Mouse (Mus musculus): ENCODE data around the gene Mypn. TPM values are rescaled to one million over a fixed set of nuclear protein-coding genes. Genes with fewer than 3 reads are reported as not detected.

Mypn gene
- polyA plus RNA-seq, 1 experiment from 2014 or later = 0.55 TPM

GRCm38 (mm10) chr10:63239848-63240247, 36.1 kb upstream of the Mypn start:
- WGBS = 86% methylated on average over 2 of the region's 2 CpGs
- H3K36me3 ChIP-seq (ENCODE audit: control insufficient read depth, insufficient read depth, low read length) = no peaks in the 10 kb centered on the region
- no peak for ATAC-seq (ENCODE audit: low read depth)
- H3K9me3 ChIP-seq (ENCODE audit: control insufficient read depth, low read length) = no peaks in the 10 kb centered on the region
- H3K4me3 ChIP-seq (ENCODE audit: low read length) = no peak overlapping the region
- H3K27ac ChIP-seq (ENCODE audit: low read length) = no peak overlapping the region
- no peak overlapping the region for H3K9ac ChIP-seq (ENCODE audit: low read length)
- no peaks in the 10 kb centered on the region for H3K27me3 ChIP-seq (ENCODE audit: control insufficient read depth, insufficient read depth, low read depth, low read length)
- peaks cover 7% of the 10 kb centered on the region for H3K4me1 ChIP-seq (replicated peaks; ENCODE audit: control insufficient read depth, insufficient read depth, low read length)
- H3K4me2 ChIP-seq (ENCODE audit: low read depth, low read length) = no peak overlapping the region

- no peaks in the 10 kb centered on the region for H3K27me3 ChIP-seq (ENCODE audit: control insufficient read depth, insufficient read depth, low read depth, low read length)
- H3K9me3 ChIP-seq (ENCODE audit: control insufficient read depth, low read length) = no peaks in the 10 kb centered on the region
- no peak overlapping the region for H3K4me2 ChIP-seq (ENCODE audit: low read depth, low read length)
- H3K4me1 ChIP-seq (replicated peaks; ENCODE audit: control insufficient read depth, insufficient read depth, low read length) = peaks cover 7% of the 10 kb centered on the region
- no peak overlapping the region for H3K27ac ChIP-seq (ENCODE audit: low read length)
- no peak for ATAC-seq (ENCODE audit: low read depth)
- no peak overlapping the region for H3K4me3 ChIP-seq (ENCODE audit: low read length)
- H3K36me3 ChIP-seq (ENCODE audit: control insufficient read depth, insufficient read depth, low read length) = no peaks in the 10 kb centered on the region
- no peak overlapping the region for H3K9ac ChIP-seq (ENCODE audit: low read length)
- WGBS = 66% methylated on average over 4 of the region's 4 CpGs
Measured at GRCm38 (mm10) chr10:63238090-63238489, 34.3 kb upstream of the Mypn start.

- 75% methylated on average over 2 of the region's 2 CpGs for WGBS
- H3K4me2 ChIP-seq (ENCODE audit: low read depth, low read length) = no peak overlapping the region
Measured at GRCm38 (mm10) chr10:63237206-63237605, 33.5 kb upstream of the Mypn start.

GRCm38 (mm10) chr10:63236663-63237062, 32.9 kb upstream of the Mypn start:
- H3K4me1 ChIP-seq (replicated peaks; ENCODE audit: control insufficient read depth, insufficient read depth, low read length) = no peaks in the 10 kb centered on the region
- H3K36me3 ChIP-seq (ENCODE audit: control insufficient read depth, insufficient read depth, low read length) = no peaks in the 10 kb centered on the region
- H3K9ac ChIP-seq (ENCODE audit: low read length) = no peak overlapping the region
- H3K4me2 ChIP-seq (ENCODE audit: low read depth, low read length) = no peak overlapping the region
- no peaks in the 10 kb centered on the region for H3K27me3 ChIP-seq (ENCODE audit: control insufficient read depth, insufficient read depth, low read depth, low read length)
- no peak overlapping the region for H3K4me3 ChIP-seq (ENCODE audit: low read length)
- WGBS = 88% methylated on average over 6 of the region's 6 CpGs
- no peak overlapping the region for H3K27ac ChIP-seq (ENCODE audit: low read length)
- ATAC-seq (ENCODE audit: low read depth) = no peak
- no peaks in the 10 kb centered on the region for H3K9me3 ChIP-seq (ENCODE audit: control insufficient read depth, low read length)

More at GRCm38 (mm10) chr10:63237206-63237605, 33.5 kb upstream of the Mypn start:
- ATAC-seq (ENCODE audit: low read depth) = no peak
- Histone ChIP-seq H3K36me3 (ENCODE audit: control insufficient read depth, insufficient read depth, low read length) (no peaks in the 10 kb centered on the region), H3K4me1 (replicated peaks; ENCODE audit: control insufficient read depth, insufficient read depth, low read length) (no peaks in the 10 kb centered on the region), H3K9me3 (ENCODE audit: control insufficient read depth, low read length) (no peaks in the 10 kb centered on the region), H3K9ac (ENCODE audit: low read length) (no peak overlapping the region), H3K27ac (ENCODE audit: low read length) (no peak overlapping the region), H3K27me3 (ENCODE audit: control insufficient read depth, insufficient read depth, low read depth, low read length) (no peaks in the 10 kb centered on the region), H3K4me3 (ENCODE audit: low read length) (no peak overlapping the region)

GRCm38 (mm10) chr10:63235889-63236288, 32.1 kb upstream of the Mypn start:
- Histone ChIP-seq H3K36me3 (ENCODE audit: control insufficient read depth, insufficient read depth, low read length) (no peaks in the 10 kb centered on the region), H3K9ac (ENCODE audit: low read length) (no peak overlapping the region), H3K4me2 (ENCODE audit: low read depth, low read length) (no peak overlapping the region), H3K4me1 (replicated peaks; ENCODE audit: control insufficient read depth, insufficient read depth, low read length) (no peaks in the 10 kb centered on the region), H3K27ac (ENCODE audit: low read length) (no peak overlapping the region), H3K9me3 (ENCODE audit: control insufficient read depth, low read length) (no peaks in the 10 kb centered on the region), H3K4me3 (ENCODE audit: low read length) (no peak overlapping the region), H3K27me3 (ENCODE audit: control insufficient read depth, insufficient read depth, low read depth, low read length) (no peaks in the 10 kb centered on the region)
- no peak for ATAC-seq (ENCODE audit: low read depth)
- WGBS = 79% methylated on average over 8 of the region's 8 CpGs

GRCm38 (mm10) chr10:63234133-63234532, 30.4 kb upstream of the Mypn start:
- no peak for ATAC-seq (ENCODE audit: low read depth)
- H3K4me3 ChIP-seq (ENCODE audit: low read length) = no peak overlapping the region
- H3K36me3 ChIP-seq (ENCODE audit: control insufficient read depth, insufficient read depth, low read length) = no peaks in the 10 kb centered on the region
- no peaks in the 10 kb centered on the region for H3K27me3 ChIP-seq (ENCODE audit: control insufficient read depth, insufficient read depth, low read depth, low read length)
- H3K9ac ChIP-seq (ENCODE audit: low read length) = no peak overlapping the region
- H3K4me2 ChIP-seq (ENCODE audit: low read depth, low read length) = no peak overlapping the region
- H3K27ac ChIP-seq (ENCODE audit: low read length) = no peak overlapping the region
- WGBS = 82% methylated on average over 5 of the region's 5 CpGs
- H3K4me1 ChIP-seq (replicated peaks; ENCODE audit: control insufficient read depth, insufficient read depth, low read length) = no peaks in the 10 kb centered on the region
- H3K9me3 ChIP-seq (ENCODE audit: control insufficient read depth, low read length) = no peaks in the 10 kb centered on the region

GRCm38 (mm10) chr10:63231630-63232029, 27.9 kb upstream of the Mypn start:
- no peak overlapping the region for H3K4me2 ChIP-seq (ENCODE audit: low read depth, low read length)
- H3K27me3 ChIP-seq (ENCODE audit: control insufficient read depth, insufficient read depth, low read depth, low read length) = no peaks in the 10 kb centered on the region
- H3K9ac ChIP-seq (ENCODE audit: low read length) = no peak overlapping the region
- ATAC-seq (ENCODE audit: low read depth) = no peak
- no peaks in the 10 kb centered on the region for H3K9me3 ChIP-seq (ENCODE audit: control insufficient read depth, low read length)
- H3K27ac ChIP-seq (ENCODE audit: low read length) = no peak overlapping the region
- no peaks in the 10 kb centered on the region for H3K4me1 ChIP-seq (replicated peaks; ENCODE audit: control insufficient read depth, insufficient read depth, low read length)
- 38% methylated on average over 5 of the region's 5 CpGs for WGBS
- H3K4me3 ChIP-seq (ENCODE audit: low read length) = no peak overlapping the region
- H3K36me3 ChIP-seq (ENCODE audit: control insufficient read depth, insufficient read depth, low read length) = no peaks in the 10 kb centered on the region

GRCm38 (mm10) chr10:63230854-63231253, 27.1 kb upstream of the Mypn start:
- Histone ChIP-seq H3K27ac (ENCODE audit: low read length) (no peak overlapping the region), H3K27me3 (ENCODE audit: control insufficient read depth, insufficient read depth, low read depth, low read length) (no peaks in the 10 kb centered on the region), H3K36me3 (ENCODE audit: control insufficient read depth, insufficient read depth, low read length) (no peaks in the 10 kb centered on the region), H3K9ac (ENCODE audit: low read length) (no peak overlapping the region), H3K4me3 (ENCODE audit: low read length) (no peak overlapping the region), H3K9me3 (ENCODE audit: control insufficient read depth, low read length) (no peaks in the 10 kb centered on the region), H3K4me2 (ENCODE audit: low read depth, low read length) (no peak overlapping the region), H3K4me1 (replicated peaks; ENCODE audit: control insufficient read depth, insufficient read depth, low read length) (no peaks in the 10 kb centered on the region)
- ATAC-seq (ENCODE audit: low read depth) = no peak
- WGBS = 30% methylated on average over 3 of the region's 5 CpGs

- H3K27ac ChIP-seq (ENCODE audit: low read length) = no peak overlapping the region
- H3K9me3 ChIP-seq (ENCODE audit: control insufficient read depth, low read length) = no peaks in the 10 kb centered on the region
- no peaks in the 10 kb centered on the region for H3K4me1 ChIP-seq (replicated peaks; ENCODE audit: control insufficient read depth, insufficient read depth, low read length)
- 74% methylated on average over 7 of the region's 7 CpGs for WGBS
- H3K4me3 ChIP-seq (ENCODE audit: low read length) = no peak overlapping the region
- H3K27me3 ChIP-seq (ENCODE audit: control insufficient read depth, insufficient read depth, low read depth, low read length) = no peaks in the 10 kb centered on the region
- no peaks in the 10 kb centered on the region for H3K36me3 ChIP-seq (ENCODE audit: control insufficient read depth, insufficient read depth, low read length)
- ATAC-seq (ENCODE audit: low read depth) = no peak
- no peak overlapping the region for H3K4me2 ChIP-seq (ENCODE audit: low read depth, low read length)
- no peak overlapping the region for H3K9ac ChIP-seq (ENCODE audit: low read length)
Measured at GRCm38 (mm10) chr10:63230266-63230665, 26.5 kb upstream of the Mypn start.

- ATAC-seq (ENCODE audit: low read depth) = no peak
- no peaks in the 10 kb centered on the region for H3K27me3 ChIP-seq (ENCODE audit: control insufficient read depth, insufficient read depth, low read depth, low read length)
- no peaks in the 10 kb centered on the region for H3K36me3 ChIP-seq (ENCODE audit: control insufficient read depth, insufficient read depth, low read length)
- no peak overlapping the region for H3K27ac ChIP-seq (ENCODE audit: low read length)
- H3K4me2 ChIP-seq (ENCODE audit: low read depth, low read length) = no peak overlapping the region
- no peaks in the 10 kb centered on the region for H3K9me3 ChIP-seq (ENCODE audit: control insufficient read depth, low read length)
- no peak overlapping the region for H3K4me3 ChIP-seq (ENCODE audit: low read length)
- no peak overlapping the region for H3K9ac ChIP-seq (ENCODE audit: low read length)
- no peaks in the 10 kb centered on the region for H3K4me1 ChIP-seq (replicated peaks; ENCODE audit: control insufficient read depth, insufficient read depth, low read length)
- 66% methylated on average over 12 of the region's 12 CpGs for WGBS
Measured at GRCm38 (mm10) chr10:63224341-63224740, 20.6 kb upstream of the Mypn start.

All from lung, embryonic 16.5 days (tissue).